Mouse (Mus musculus): ENCODE data around the gene Zcchc7.

DNA sequence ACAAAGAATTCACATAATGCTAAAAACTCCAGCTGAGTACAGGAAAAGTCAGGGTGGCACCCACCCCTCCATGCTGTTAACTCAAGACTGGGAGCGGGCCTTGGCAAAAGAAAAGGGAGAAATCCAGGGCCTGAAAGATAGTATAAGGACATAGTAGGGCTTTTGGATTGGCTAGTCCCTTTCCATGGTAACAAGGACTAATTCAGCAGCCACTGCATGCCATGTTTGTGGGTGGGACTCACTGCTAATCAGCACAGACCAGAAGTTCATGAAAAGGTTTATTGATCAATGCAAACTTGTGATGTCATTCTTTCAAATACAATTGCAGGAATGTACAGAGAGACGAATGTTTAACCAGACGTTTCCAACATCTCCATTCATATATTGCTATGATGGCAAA, 173.1 kb downstream of the Zcchc7 start:
- TF ChIP-seq POLR2A (IDR thresholded peaks at IDR 0.05; ENCODE audit: borderline replicate concordance, low read depth, low read length) (no peak), CTCF (IDR thresholded peaks at IDR 0.05; ENCODE audit: low read depth, low read length) (no peak)
